Mouse (Mus musculus): ENCODE measurements around the gene Fzd5.

DNA sequence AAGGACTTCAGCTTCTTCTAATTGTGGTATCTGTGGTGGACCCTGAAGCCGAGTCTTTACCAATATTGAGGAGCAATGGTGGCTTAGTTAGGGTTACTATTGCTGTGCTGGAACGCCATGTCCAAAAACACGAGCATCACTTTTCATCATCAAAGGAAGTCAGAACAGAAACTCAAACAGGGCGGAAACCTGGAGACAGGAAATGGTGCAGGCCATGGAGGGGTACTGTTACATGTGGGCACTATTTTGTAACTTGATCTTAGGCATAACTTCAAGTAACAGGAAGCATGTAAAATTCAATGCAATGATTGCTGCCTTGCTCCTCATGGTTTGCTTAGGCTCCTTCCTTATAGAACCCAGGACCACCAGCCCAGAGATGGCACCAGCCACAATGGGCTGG lies 49.5 kb downstream of the Fzd5 start:
- TF ChIP-seq CTCF (IDR thresholded peaks at IDR 0.05; ENCODE audit: borderline replicate concordance, insufficient read depth, low read length): no peak
- TF ChIP-seq POLR2A (IDR thresholded peaks at IDR 0.05; ENCODE audit: low read depth, low read length): no peak
